Mouse (Mus musculus) erythroblast, embryonic 14.5 days (primary cell): ENCODE results near the gene 2210407C18Rik.

Source experiments
- GATA1 ChIP-seq: IDR thresholded peaks from 2 replicates; pipeline ENCODE4 v1.6.1; 2012; ENCODE audit warnings: low read length, inconsistent platforms, mixed read lengths
- TAL1 ChIP-seq: IDR thresholded peaks from 3 replicates; pipeline ENCODE4 v1.6.1; 2012; ENCODE audit warnings: low read length, inconsistent platforms, mixed read lengths

DNA sequence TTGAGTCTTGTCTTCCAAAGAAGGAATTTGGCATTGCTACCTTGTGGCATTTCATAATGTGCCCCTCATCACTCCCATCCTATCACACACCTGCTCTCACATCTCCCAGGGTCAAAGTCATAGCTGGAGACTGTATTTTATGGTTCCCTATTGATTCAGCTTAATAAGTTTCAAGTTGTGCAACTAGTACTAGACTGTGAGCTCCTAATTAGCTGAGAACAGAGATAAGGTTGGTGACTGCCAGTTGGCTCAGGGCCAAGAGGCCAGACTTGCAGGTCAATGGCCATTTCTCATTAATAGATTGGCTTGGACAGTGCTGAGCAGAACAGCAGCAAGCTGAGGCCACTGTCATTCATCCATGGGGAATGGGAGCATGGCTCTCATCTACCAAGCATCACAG lies 1.3 kb downstream of the 2210407C18Rik start:
- no peak for TF ChIP-seq GATA1
- TF ChIP-seq TAL1 = no peak
